Mouse (Mus musculus) MEL (cell line): ENCODE results near the gene Zdhhc3.
A peak's percentile ranks its signal among the peaks of the same experiment; 100 is the strongest.

Source experiments
- BHLHE40 ChIP-seq: IDR thresholded peaks from 2 replicates; pipeline ENCODE4 v1.6.1; 2012; ENCODE audit warnings: low read depth, mild to moderate bottlenecking, inconsistent platforms, low read length, improper control_type of control experiment, borderline replicate concordance
- CTCF ChIP-seq, 3 experiments: IDR thresholded peaks in 2 of 3; conservative IDR thresholded peaks in 1 of 3; 2 replicates each; pipeline ENCODE4 v1.5.1; 2011 to 2012; ENCODE audit warnings: low read length in 3 of 3, low read depth in 2 of 3, mild to moderate bottlenecking in 2 of 3, improper control_type of control experiment in 1 of 3, inconsistent platforms in 1 of 3, mixed read lengths in 1 of 3, moderate library complexity in 1 of 3; ENCODE audit not compliant: control insufficient read depth in 1 of 3, insufficient read depth in 1 of 3, poor library complexity in 1 of 3, severe bottlenecking in 1 of 3
- EP300 ChIP-seq, 2 experiments: IDR thresholded peaks; 2 replicates each; pipeline ENCODE4 v1.6.1; 2011; ENCODE audit warnings: improper control_type of control experiment in 2 of 2, low read length in 2 of 2, low read depth in 1 of 2, mild to moderate bottlenecking in 1 of 2
- HCFC1 ChIP-seq: IDR thresholded peaks from 2 replicates; pipeline ENCODE4 v1.6.1; 2012; ENCODE audit warnings: low read depth, mild to moderate bottlenecking, inconsistent platforms, low read length, improper control_type of control experiment, moderate library complexity
- MAX ChIP-seq: IDR thresholded peaks from 2 replicates; pipeline ENCODE4 v1.6.1; 2011; ENCODE audit warnings: low read length, improper control_type of control experiment
- POLR2A ChIP-seq, 2 experiments: IDR thresholded peaks; 2 replicates each; pipeline ENCODE4 v1.6.1; 2011 to 2012; ENCODE audit warnings: low read length in 2 of 2, mild to moderate bottlenecking in 2 of 2, control low read depth in 1 of 2, improper control_type of control experiment in 1 of 2, low read depth in 1 of 2, moderate library complexity in 1 of 2; ENCODE audit not compliant: control insufficient read depth in 1 of 2, insufficient read depth in 1 of 2, poor library complexity in 1 of 2
- USF1 ChIP-seq: IDR thresholded peaks from 2 replicates; pipeline ENCODE4 v1.6.1; 2014; ENCODE audit warnings: low read depth, mild to moderate bottlenecking, inconsistent platforms, low read length, improper control_type of control experiment, moderate library complexity
- ZC3H11A ChIP-seq: IDR thresholded peaks from 2 replicates; pipeline ENCODE4 v1.6.1; 2012; ENCODE audit warnings: low read depth, mild to moderate bottlenecking, inconsistent platforms, low read length, improper control_type of control experiment

- TF ChIP-seq CTCF (IDR thresholded peaks at IDR 0.05 in 2 of 3, conservative IDR thresholded peaks at IDR 0.05 in 1 of 3; ENCODE audit: control insufficient read depth in 1 of 3, insufficient read depth in 1 of 3, low read depth in 2 of 3, low read length in 3 of 3, poor library complexity in 1 of 3, severe bottlenecking in 1 of 3) (no peak), USF1 (no peak), EP300 (IDR thresholded peaks at IDR 0.05; ENCODE audit: low read depth in 1 of 2, low read length in 2 of 2) (peak; percentile 22 to 50; a peak in 3 of 4 replicates), POLR2A (IDR thresholded peaks at IDR 0.05; ENCODE audit: control insufficient read depth in 1 of 2, insufficient read depth in 1 of 2, low read depth in 1 of 2, low read length in 2 of 2, poor library complexity in 1 of 2) (no peak), BHLHE40 (no peak), HCFC1 (no peak), ZC3H11A (no peak), MAX (no peak)
Observed at GRCm38 (mm10) chr9:123087558-123087957, 25.4 kb downstream of the Zdhhc3 start.
